Mouse (Mus musculus) kidney, embryonic 14.5 days (tissue): ENCODE measurements at regions not wholly inside any gene's neighbourhood (a gene's known extent, or its start where the extent isn't known, plus 50 kb on each side); places are given as distances from the start of the nearest gene placed in this dataset.
"Not testable (repeated sequence)": the region's sequence is repeated elsewhere in the genome, so short reads cannot be mapped to it uniquely, and the experiment has no call there.

Source experiments
- ATAC-seq: fragments of 200-750 bp; cut with Nextera tagmentation; 2 replicates; pipeline ENCODE4 v1.8.0; 2017; ENCODE audit warnings: moderate number of reproducible peaks, mild to moderate bottlenecking, moderate TSS enrichment, moderate library complexity; ENCODE audit not compliant: low FRiP score, low TSS enrichment
- H3K27ac ChIP-seq: fragments of 300-500 bp; sonication (generic); 2 replicates; pipeline ENCODE4 v1.5.1; 2014; ENCODE audit warnings: low read depth, mild to moderate bottlenecking, low read length, moderate library complexity, mixed read lengths
- H3K27me3 ChIP-seq: fragments of 300-500 bp; sonication (generic); 2 replicates; pipeline ENCODE4 v1.6.1; 2014; ENCODE audit warnings: mild to moderate bottlenecking, low read length; ENCODE audit not compliant: control insufficient read depth, insufficient read depth
- H3K36me3 ChIP-seq: fragments of 300-500 bp; sonication (generic); 2 replicates; pipeline ENCODE4 v1.6.1; 2014; ENCODE audit warnings: low read length, mixed read lengths; ENCODE audit not compliant: control insufficient read depth, insufficient read depth
- H3K4me1 ChIP-seq: fragments of 300-500 bp; sonication (generic); 2 replicates; pipeline ENCODE4 v1.6.1; 2014; ENCODE audit warnings: low read length, mixed read lengths; ENCODE audit not compliant: control insufficient read depth, insufficient read depth
- H3K4me2 ChIP-seq: fragments of 300-500 bp; sonication (generic); replicated peaks from 2 replicates; pipeline ENCODE4 v1.6.1; 2014; ENCODE audit warnings: low read depth, mild to moderate bottlenecking, low read length
- H3K4me3 ChIP-seq: fragments of 300-500 bp; sonication (generic); 2 replicates; pipeline ENCODE4 v1.5.1; 2014; ENCODE audit warnings: mild to moderate bottlenecking, low read length
- H3K9ac ChIP-seq: fragments of 300-500 bp; sonication (generic); 2 replicates; pipeline ENCODE4 v1.6.1; 2014; ENCODE audit warnings: low read depth, mild to moderate bottlenecking, low read length, moderate library complexity
- H3K9me3 ChIP-seq: fragments of 300-500 bp; sonication (generic); 2 replicates; pipeline ENCODE4 v1.6.1; 2016; ENCODE audit warnings: low read length; ENCODE audit not compliant: control insufficient read depth
- WGBS: fragments of 180-500 bp; shearing (Covaris S2); extraction: QIAGEN DNeasy Blood & Tissue Kit; methylation state at CpG from one replicate; pipeline ENCODE4 v1.1.7; 2014; 5-methylcytosine and 5-hydroxymethylcytosine counted together

DNA sequence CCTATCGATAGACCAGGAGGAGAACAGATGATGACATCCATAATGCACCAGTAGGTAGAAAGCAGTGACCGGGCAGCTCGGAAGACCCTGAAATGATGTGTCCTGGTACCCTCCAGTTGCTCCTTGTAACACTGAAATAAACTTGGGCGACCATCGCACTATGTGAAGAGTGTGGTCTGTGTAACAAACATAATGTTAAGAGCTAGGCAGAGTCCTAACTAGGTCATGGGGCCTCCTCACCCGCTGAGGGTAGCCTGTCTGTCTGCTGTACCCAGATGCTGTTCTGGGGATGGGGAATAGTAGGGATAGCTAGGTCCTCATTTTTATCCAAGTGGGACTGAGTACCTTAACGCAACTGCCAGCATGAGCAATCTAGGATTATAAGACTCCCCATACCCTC is 79.8 kb downstream of the Btg1 start:
- Histone ChIP-seq H3K9me3 (no peaks in the 10 kb centered on the region), H3K27ac (no peak overlapping the region), H3K4me2 (no peak overlapping the region), H3K36me3 (no peaks in the 10 kb centered on the region), H3K9ac (no peak overlapping the region), H3K4me1 (no peaks in the 10 kb centered on the region; the same call in 1 of the 2 replicates), H3K27me3 (no peaks in the 10 kb centered on the region), H3K4me3 (no peak overlapping the region)
- ATAC-seq, result no peak
- 98% methylated on average over 7 of the region's 7 CpGs for WGBS

DNA sequence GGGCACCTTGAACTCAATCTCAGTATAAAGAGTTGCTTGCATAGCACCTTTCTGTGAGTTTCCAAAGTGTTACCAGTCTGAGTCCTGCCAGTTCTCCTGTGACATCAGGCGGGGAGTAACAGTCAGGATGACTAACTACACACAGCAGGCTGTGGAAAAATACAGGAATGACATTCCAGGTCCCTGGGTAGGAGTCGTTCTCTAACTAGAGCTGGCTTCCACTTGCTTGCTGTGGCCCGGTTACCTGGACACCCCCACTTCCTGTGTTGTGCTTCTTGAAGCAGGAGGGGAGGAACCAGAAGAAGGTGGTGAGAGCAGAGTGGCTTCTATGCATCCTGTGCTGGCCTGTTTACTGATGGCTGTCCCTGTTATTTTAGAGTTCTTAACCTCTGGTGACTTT is 81.0 kb downstream of the Btg1 start:
- ATAC-seq, result no peak

DNA sequence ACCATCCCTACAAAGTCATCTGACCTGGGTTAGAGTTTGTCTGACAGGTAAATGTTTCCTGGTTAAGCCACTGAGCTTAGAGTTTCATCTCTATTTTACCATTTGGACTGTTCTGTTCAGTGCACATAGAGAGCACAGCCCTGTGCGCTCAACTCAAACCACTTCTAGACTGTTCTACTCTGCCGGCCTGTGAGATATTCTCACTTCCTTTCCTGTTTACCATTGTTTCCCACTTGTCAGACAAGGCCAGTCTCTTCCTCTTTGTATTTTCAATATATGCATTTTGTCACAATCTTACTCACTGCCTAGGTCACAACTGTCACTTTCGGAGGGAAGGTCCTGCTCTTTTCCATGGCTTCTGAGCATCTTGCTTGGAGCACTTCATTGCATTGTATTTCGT is 89.8 kb downstream of the Btg1 start:
- Histone ChIP-seq H3K27ac (no peak overlapping the region), H3K9me3 (no peaks in the 10 kb centered on the region), H3K27me3 (no peaks in the 10 kb centered on the region), H3K4me1 (no peaks in the 10 kb centered on the region), H3K4me2 (no peak overlapping the region), H3K9ac (no peak overlapping the region), H3K36me3 (no peaks in the 10 kb centered on the region), H3K4me3 (no peak overlapping the region)
- no peak for ATAC-seq
- 88% methylated on average over 4 of the region's 4 CpGs for WGBS

More for the DNA sequence above, 81.0 kb downstream of the Btg1 start:
- H3K4me3 ChIP-seq, result no peak overlapping the region
- H3K9ac ChIP-seq, result no peak overlapping the region
- H3K4me2 ChIP-seq, result no peak overlapping the region
- no peaks in the 10 kb centered on the region for H3K4me1 ChIP-seq
- no peaks in the 10 kb centered on the region for H3K9me3 ChIP-seq
- no peak overlapping the region for H3K27ac ChIP-seq
- 43% methylated on average over 3 of the region's 3 CpGs for WGBS
- no peaks in the 10 kb centered on the region for H3K36me3 ChIP-seq
- no peaks in the 10 kb centered on the region for H3K27me3 ChIP-seq

DNA sequence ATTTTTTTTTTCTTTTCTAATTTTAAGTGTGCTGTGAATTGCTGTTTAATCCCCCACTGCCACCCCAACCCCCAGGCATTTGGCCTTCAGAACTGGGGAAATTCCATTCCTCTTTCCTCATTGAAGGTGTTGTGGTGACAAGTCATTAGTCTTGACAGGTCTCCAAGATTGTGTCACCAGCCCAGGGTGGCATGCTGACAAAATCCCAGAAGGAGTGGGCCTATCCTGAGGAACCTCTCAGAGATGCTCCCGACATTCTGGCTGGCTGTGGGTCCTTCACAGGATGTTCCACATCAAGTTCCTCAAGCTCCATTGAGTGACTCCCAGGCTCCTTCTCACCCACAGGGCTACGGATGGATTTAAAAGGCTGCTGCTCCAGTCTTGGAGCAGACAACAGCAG is 91.7 kb downstream of the Btg1 start:
- no peak overlapping the region for H3K4me2 ChIP-seq
- H3K36me3 ChIP-seq, result no peaks in the 10 kb centered on the region
- no peak overlapping the region for H3K9ac ChIP-seq
- no peak for ATAC-seq
- H3K9me3 ChIP-seq, result no peaks in the 10 kb centered on the region
- WGBS, result 96% methylated on average over 2 of the region's 2 CpGs
- H3K27ac ChIP-seq, result no peak overlapping the region
- H3K4me1 ChIP-seq, result no peaks in the 10 kb centered on the region
- no peak overlapping the region for H3K4me3 ChIP-seq
- no peaks in the 10 kb centered on the region for H3K27me3 ChIP-seq

DNA sequence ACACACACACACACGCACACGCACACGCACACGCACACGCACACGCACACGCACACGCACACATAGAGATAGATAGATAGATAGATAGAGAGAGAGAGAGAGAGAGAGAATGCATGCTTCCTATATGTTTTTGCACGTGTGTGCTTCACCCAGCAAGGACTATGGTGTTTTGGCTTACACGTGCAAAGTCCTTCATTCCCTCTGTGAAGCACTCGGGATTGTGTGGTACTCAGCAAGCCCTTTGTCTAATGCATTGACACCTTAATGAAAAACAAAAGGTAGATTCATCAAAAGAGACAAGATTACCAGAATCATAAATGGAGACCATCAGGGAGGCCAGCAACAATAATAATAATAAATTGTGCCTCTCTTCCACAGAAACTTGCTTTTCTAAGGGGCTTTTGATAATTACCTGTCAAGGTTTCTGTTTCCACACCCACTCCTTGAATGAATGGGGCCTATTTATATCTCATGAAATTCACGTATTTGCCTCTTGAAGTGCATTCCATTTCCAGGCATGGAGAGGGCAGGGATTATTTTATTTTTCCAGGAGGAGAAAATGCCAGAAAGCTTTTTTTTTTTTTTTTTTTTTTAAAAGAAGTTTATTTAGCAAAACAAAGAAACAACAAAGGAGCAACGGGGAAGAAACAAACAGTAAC is 93.0 kb downstream of the Btg1 start:
- no peak overlapping the region for H3K4me3 ChIP-seq
- H3K27me3 ChIP-seq, result no peaks in the 10 kb centered on the region
- H3K4me2 ChIP-seq, result no peak overlapping the region
- H3K9ac ChIP-seq, result no peak overlapping the region
- H3K4me1 ChIP-seq, result no peaks in the 10 kb centered on the region
- no peaks in the 10 kb centered on the region for H3K9me3 ChIP-seq
- 87% methylated on average over 13 of the region's 13 CpGs for WGBS
- H3K27ac ChIP-seq, result no peak overlapping the region
- ATAC-seq, result no peak
- H3K36me3 ChIP-seq, result no peaks in the 10 kb centered on the region

DNA sequence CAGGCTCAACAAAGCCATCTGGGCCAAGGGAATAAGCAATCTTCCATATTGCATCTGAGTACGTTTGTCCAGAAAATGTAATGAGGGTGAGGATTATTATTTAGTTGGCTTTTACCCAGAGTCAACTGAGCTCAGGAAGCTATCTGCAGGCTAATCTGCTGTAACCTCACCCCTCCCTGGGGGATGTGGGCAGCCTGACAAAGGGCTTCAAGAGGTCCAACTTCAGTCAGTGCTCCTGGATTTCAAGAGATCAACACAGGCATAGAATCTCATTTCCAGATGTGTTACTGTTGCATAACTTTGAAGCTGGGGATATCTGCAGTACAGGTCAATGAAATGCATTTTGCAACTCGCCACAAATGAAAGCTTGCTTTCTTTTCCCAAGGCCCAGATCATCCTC is 95.2 kb downstream of the Btg1 start:
- ATAC-seq, result no peak
- Histone ChIP-seq H3K27ac (no peak overlapping the region), H3K4me2 (no peak overlapping the region), H3K4me1 (no peaks in the 10 kb centered on the region), H3K36me3 (no peaks in the 10 kb centered on the region), H3K4me3 (no peak overlapping the region), H3K9me3 (no peaks in the 10 kb centered on the region), H3K9ac (no peak overlapping the region), H3K27me3 (no peaks in the 10 kb centered on the region)
- 77% methylated on average over 2 of the region's 2 CpGs for WGBS

DNA sequence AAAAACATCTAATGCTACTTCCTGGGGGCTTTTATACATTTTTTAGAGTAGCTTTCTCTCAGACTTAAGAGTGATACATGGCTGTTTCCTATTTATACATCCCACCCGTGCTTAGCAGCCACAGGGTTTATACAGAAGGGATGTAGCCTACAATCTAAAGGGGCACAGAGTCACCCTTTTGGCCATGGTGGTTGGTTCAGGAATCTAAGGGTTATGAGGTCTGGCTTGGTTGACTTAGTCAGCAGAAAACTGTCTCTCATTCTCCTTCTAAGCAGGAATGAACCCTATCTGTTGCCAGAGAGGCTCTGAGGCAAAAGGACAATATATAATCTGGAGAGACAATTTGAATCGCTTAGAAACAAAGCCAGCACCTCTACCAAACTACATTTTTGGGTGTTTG is 97.9 kb downstream of the Btg1 start:
- H3K4me1 ChIP-seq, result no peaks in the 10 kb centered on the region
- 70% methylated on average over 2 of the region's 2 CpGs for WGBS
- no peaks in the 10 kb centered on the region for H3K36me3 ChIP-seq

DNA sequence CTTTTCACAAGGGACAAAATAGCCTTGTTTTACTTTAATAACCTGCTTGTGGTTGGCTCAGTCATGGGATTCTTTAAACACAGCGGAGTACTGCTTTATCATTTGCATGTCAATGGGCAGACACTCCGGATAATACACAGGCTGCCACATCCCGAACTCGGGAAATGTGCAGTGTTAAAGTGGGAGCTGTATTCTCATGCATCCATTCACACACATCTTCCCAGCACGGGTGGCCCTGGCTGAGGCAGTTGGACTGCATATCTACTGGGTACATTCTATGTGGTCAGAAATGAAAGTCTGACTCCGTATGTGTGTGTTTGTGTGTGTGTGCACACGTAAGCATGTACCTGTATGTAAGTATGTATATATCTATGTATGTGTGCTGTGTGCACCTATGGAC is 100.5 kb downstream of the Btg1 start:
- H3K27me3 ChIP-seq, result no peaks in the 10 kb centered on the region
- no peak overlapping the region for H3K9ac ChIP-seq
- 0 out of 2 replicates have a peak, but pooled peaks cover 1% of the 10 kb centered on the region for H3K4me1 ChIP-seq
- ATAC-seq, result no peak
- H3K9me3 ChIP-seq, result no peaks in the 10 kb centered on the region
- H3K4me2 ChIP-seq, result no peak overlapping the region
- 88% methylated on average over 7 of the region's 7 CpGs for WGBS
- no peaks in the 10 kb centered on the region for H3K36me3 ChIP-seq
- no peak overlapping the region for H3K27ac ChIP-seq
- no peak overlapping the region for H3K4me3 ChIP-seq

More for the DNA sequence above, 97.9 kb downstream of the Btg1 start:
- H3K9ac ChIP-seq, result no peak overlapping the region
- H3K4me2 ChIP-seq, result no peak overlapping the region
- no peak overlapping the region for H3K4me3 ChIP-seq
- no peak overlapping the region for H3K27ac ChIP-seq
- H3K9me3 ChIP-seq, result no peaks in the 10 kb centered on the region
- ATAC-seq, result no peak
- no peaks in the 10 kb centered on the region for H3K27me3 ChIP-seq

DNA sequence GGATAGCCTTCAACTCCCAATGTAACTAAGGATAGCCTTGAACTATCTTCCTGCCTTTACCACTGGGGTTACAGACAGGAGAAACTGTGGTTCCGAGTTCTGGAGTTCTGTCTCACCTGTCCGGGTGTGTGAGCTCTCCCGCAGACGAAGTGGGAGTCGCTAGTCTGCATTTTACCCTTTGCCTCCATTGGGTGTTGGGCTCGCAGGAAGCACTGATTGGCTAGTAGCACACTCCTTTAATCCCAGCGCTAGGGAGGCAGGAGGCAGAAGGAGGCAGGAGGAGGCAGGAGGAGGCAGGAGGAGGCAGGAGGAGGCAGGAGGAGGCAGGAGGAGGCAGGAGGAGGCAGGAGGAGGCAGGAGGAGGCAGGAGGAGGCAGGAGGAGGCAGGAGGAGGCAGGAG is 101.9 kb downstream of the Btg1 start:
- not testable (repeated sequence) for H3K9me3 ChIP-seq, H3K9ac ChIP-seq, H3K27ac ChIP-seq, H3K4me1 ChIP-seq, H3K4me2 ChIP-seq, ATAC-seq, H3K4me3 ChIP-seq, H3K36me3 ChIP-seq, H3K27me3 ChIP-seq
- WGBS, result 93% methylated on average over 7 of the region's 7 CpGs
